Mouse (Mus musculus) embryonic facial prominence, embryonic 13.5 days (tissue): ENCODE data around the gene Glyatl3. TPM values are rescaled to one million over a fixed set of nuclear protein-coding genes. Genes with fewer than 3 reads are reported as not detected.

Experiments
- ATAC-seq: fragments of 200-750 bp; cut with Nextera tagmentation; 2 replicates; pipeline ENCODE4 v1.8.0; 2017; ENCODE audit warnings: low read depth; ENCODE audit not compliant: insufficient number of reproducible peaks, insufficient read depth, low FRiP score, low TSS enrichment
- H3K27ac ChIP-seq: fragments of 300-500 bp; sonication (generic); 2 replicates; pipeline ENCODE4 v1.5.1; 2015; ENCODE audit warnings: moderate library complexity, mild to moderate bottlenecking, inconsistent platforms
- H3K27me3 ChIP-seq: fragments of 300-500 bp; sonication (generic); 2 replicates; pipeline ENCODE4 v1.6.1; 2015; ENCODE audit warnings: mild to moderate bottlenecking, inconsistent platforms
- H3K36me3 ChIP-seq: fragments of 300-500 bp; sonication (generic); 2 replicates; pipeline ENCODE4 v1.6.1; 2015; ENCODE audit warnings: mild to moderate bottlenecking, inconsistent platforms
- H3K4me1 ChIP-seq: fragments of 300-500 bp; sonication (generic); 2 replicates; pipeline ENCODE4 v1.6.1; 2015; ENCODE audit warnings: inconsistent platforms
- H3K4me2 ChIP-seq: fragments of 300-500 bp; sonication (generic); 2 replicates; pipeline ENCODE4 v1.6.1; 2015; ENCODE audit warnings: moderate library complexity, mild to moderate bottlenecking, inconsistent platforms
- H3K4me3 ChIP-seq: fragments of 300-500 bp; sonication (generic); 2 replicates; pipeline ENCODE4 v1.5.1; 2015; ENCODE audit warnings: mild to moderate bottlenecking, inconsistent platforms
- H3K9ac ChIP-seq: fragments of 300-500 bp; sonication (generic); 2 replicates; pipeline ENCODE4 v1.6.1; 2015; ENCODE audit warnings: mild to moderate bottlenecking, inconsistent platforms
- H3K9me3 ChIP-seq: fragments of 300-500 bp; sonication (generic); 2 replicates; pipeline ENCODE4 v1.6.1; 2016; ENCODE audit warnings: inconsistent platforms
- WGBS: fragments of 180-500 bp; shearing (Covaris S2); methylation state at CpG from one replicate; pipeline ENCODE4 v1.1.7; 2015; ENCODE audit warnings: mixed read lengths; 5-methylcytosine and 5-hydroxymethylcytosine counted together
- polyA plus RNA-seq: library from polyadenylated mRNA; unstranded; fragments of >200 nt; fragmentation: Nextera tagmentation; extraction: Ambion mirVana; gene quantifications from 2 replicates; pipeline ENCODE4 v1.2.1, GENCODE M21; 2015

The Glyatl3 gene
- polyA plus RNA-seq, 1 experiment from 2014 or later = 0.21 TPM

- Histone ChIP-seq H3K9me3 (no peaks in the 10 kb centered on the region), H3K36me3 (no peaks in the 10 kb centered on the region), H3K27ac (no peak overlapping the region), H3K4me1 (no peaks in the 10 kb centered on the region), H3K27me3 (no peaks in the 10 kb centered on the region), H3K9ac (no peak overlapping the region), H3K4me3 (no peak overlapping the region), H3K4me2 (no peak overlapping the region)
- ATAC-seq = no peak
- WGBS = 73% methylated on average over 4 of the region's 4 CpGs
Measured at GRCm38 (mm10) chr17:40885155-40885554, 29.0 kb downstream of the Glyatl3 start.

- 87% methylated on average over 6 of the region's 6 CpGs for WGBS
Measured at GRCm38 (mm10) chr17:40882172-40882571, 32.0 kb downstream of the Glyatl3 start.

GRCm38 (mm10) chr17:40879924-40880691 is 34.0 kb downstream of the Glyatl3 start, which contains the start of gene 9130008F23Rik:
9130008F23Rik (minus strand) TSS chr17:40880559.
- no peak within 1 kb of the TSS for H3K27ac ChIP-seq
- peaks cover 15% of the 10 kb centered on the region for H3K4me1 ChIP-seq
- H3K27me3 ChIP-seq = no peaks in the 10 kb centered on the region
- under 1% methylated on average over 40 of the region's 40 CpGs for WGBS
- ATAC-seq = peak; percentile 68; the same call in 1 of the 2 replicates
- H3K4me3 ChIP-seq = peak within 1 kb of the TSS; percentile 65
- no peaks in the 10 kb centered on the region for H3K36me3 ChIP-seq
- peak within 1 kb of the TSS; percentile 77 for H3K9ac ChIP-seq
- no peaks in the 10 kb centered on the region for H3K9me3 ChIP-seq
- H3K4me2 ChIP-seq = peak within 1 kb of the TSS; percentile 89

More at GRCm38 (mm10) chr17:40882172-40882571, 32.0 kb downstream of the Glyatl3 start:
- no peak for ATAC-seq
- Histone ChIP-seq H3K27ac (no peak overlapping the region), H3K9ac (no peak overlapping the region), H3K4me2 (no peak overlapping the region), H3K36me3 (no peaks in the 10 kb centered on the region), H3K4me3 (no peak overlapping the region), H3K27me3 (no peaks in the 10 kb centered on the region), H3K4me1 (peaks cover 15% of the 10 kb centered on the region), H3K9me3 (no peaks in the 10 kb centered on the region)

DNA sequence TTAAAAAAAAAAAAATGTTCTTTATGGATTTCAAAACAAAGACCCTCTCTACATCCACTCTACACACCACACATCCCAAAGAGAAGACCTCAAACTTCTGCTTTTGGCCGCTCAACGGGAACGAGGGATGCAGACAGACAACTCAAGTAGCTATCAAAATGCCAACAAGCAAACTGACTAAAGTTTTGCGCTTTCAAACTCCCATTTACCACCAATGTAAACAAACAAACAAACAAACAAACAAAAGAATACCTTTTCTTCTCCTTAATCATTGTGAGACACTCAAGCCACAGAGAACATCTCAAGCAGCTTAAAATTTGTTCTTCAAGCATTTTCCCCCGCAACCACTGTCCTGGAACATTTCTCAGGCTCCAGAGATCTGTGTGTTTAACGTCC is 34.6 kb downstream of the Glyatl3 start:
- peak overlapping the region; percentile 89 for H3K4me2 ChIP-seq
- H3K9me3 ChIP-seq = no peaks in the 10 kb centered on the region
- 12% methylated on average over 6 of the region's 6 CpGs for WGBS
- no peaks in the 10 kb centered on the region for H3K27me3 ChIP-seq
- peak overlapping the region; percentile 77 for H3K9ac ChIP-seq
- no peaks in the 10 kb centered on the region for H3K36me3 ChIP-seq
- H3K4me1 ChIP-seq = peaks cover 15% of the 10 kb centered on the region
- no peak for ATAC-seq
- no peak overlapping the region for H3K27ac ChIP-seq
- H3K4me3 ChIP-seq = peak overlapping the region; percentile 65

GRCm38 (mm10) chr17:40877741-40878140 is 36.4 kb downstream of the Glyatl3 start:
- Histone ChIP-seq H3K4me1 (peaks cover 15% of the 10 kb centered on the region), H3K27me3 (no peaks in the 10 kb centered on the region), H3K4me3 (no peak overlapping the region), H3K4me2 (peak overlapping the region; percentile 29), H3K36me3 (no peaks in the 10 kb centered on the region), H3K27ac (no peak overlapping the region), H3K9me3 (no peaks in the 10 kb centered on the region), H3K9ac (no peak overlapping the region)
- no peak for ATAC-seq
- 40% methylated on average over 3 of the region's 3 CpGs for whole genome bisulfite sequencing

DNA sequence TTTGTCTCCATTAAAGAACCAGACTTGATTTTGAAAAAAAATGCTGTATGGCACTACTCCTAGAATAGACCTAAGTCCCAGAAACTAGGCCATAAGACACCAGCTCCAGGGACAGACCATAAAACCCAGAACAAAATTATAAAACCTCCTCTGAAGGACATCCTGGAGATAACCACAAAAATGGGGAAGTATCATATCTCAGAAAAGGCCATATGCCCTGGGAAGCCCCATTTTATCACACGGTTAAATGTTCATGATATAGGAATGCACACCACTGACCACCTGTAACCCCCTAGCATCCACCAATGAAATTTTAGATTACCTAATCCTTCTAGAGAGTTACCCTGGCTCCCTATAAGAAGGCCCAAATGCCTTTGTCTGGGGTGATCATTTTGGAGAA is 38.6 kb downstream of the Glyatl3 start:
- no peaks in the 10 kb centered on the region for H3K36me3 ChIP-seq
- WGBS = 90% methylated on average over 1 of the region's 1 CpGs

DNA sequence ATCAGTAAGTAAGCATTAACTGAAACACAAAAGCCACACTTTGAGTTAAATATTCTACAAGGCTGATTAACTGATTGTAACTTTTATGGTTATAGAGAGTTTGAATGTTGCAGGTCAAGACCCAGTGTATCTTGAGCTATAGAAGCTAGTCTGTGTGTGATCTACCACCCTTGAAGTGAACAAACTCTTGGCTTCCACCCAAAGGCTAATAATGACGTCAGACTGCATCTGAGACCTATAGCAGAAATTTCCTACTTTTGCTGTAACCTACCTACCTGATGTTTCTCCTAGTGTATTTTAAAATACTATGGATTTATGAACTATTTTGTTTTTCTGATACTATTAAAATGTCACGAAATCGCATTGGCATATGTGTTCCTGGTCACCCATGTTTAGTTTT is 39.4 kb downstream of the Glyatl3 start:
- no peak overlapping the region for H3K9ac ChIP-seq
- no peak overlapping the region for H3K4me2 ChIP-seq
- ATAC-seq = no peak
- H3K4me3 ChIP-seq = no peak overlapping the region
- no peaks in the 10 kb centered on the region for H3K36me3 ChIP-seq
- WGBS = 79% methylated on average over 3 of the region's 3 CpGs
- H3K27me3 ChIP-seq = no peaks in the 10 kb centered on the region
- H3K4me1 ChIP-seq = peaks cover 13% of the 10 kb centered on the region
- H3K27ac ChIP-seq = no peak overlapping the region
- no peaks in the 10 kb centered on the region for H3K9me3 ChIP-seq

More for the DNA sequence above, 38.6 kb downstream of the Glyatl3 start:
- ATAC-seq = no peak
- H3K27ac ChIP-seq = no peak overlapping the region
- peaks cover 15% of the 10 kb centered on the region for H3K4me1 ChIP-seq
- H3K4me3 ChIP-seq = no peak overlapping the region
- no peaks in the 10 kb centered on the region for H3K9me3 ChIP-seq
- H3K9ac ChIP-seq = no peak overlapping the region
- no peaks in the 10 kb centered on the region for H3K27me3 ChIP-seq
- H3K4me2 ChIP-seq = no peak overlapping the region

GRCm38 (mm10) chr17:40873582-40874011 is 40.6 kb downstream of the Glyatl3 start:
- H3K36me3 ChIP-seq = no peaks in the 10 kb centered on the region
- WGBS = 44% methylated on average over 2 of the region's 2 CpGs
- peaks cover 11% of the 10 kb centered on the region for H3K4me1 ChIP-seq
- no peak for ATAC-seq
- H3K9me3 ChIP-seq = no peaks in the 10 kb centered on the region
- no peak overlapping the region for H3K4me3 ChIP-seq
- H3K27me3 ChIP-seq = no peaks in the 10 kb centered on the region
- no peak overlapping the region for H3K27ac ChIP-seq
- no peak overlapping the region for H3K9ac ChIP-seq
- no peak overlapping the region for H3K4me2 ChIP-seq

GRCm38 (mm10) chr17:40872626-40873025 is 41.5 kb downstream of the Glyatl3 start:
- no peak for ATAC-seq
- H3K4me1 ChIP-seq = peaks cover 4% of the 10 kb centered on the region
- 90% methylated on average over 6 of the region's 6 CpGs for WGBS
- no peaks in the 10 kb centered on the region for H3K27me3 ChIP-seq
- H3K36me3 ChIP-seq = no peaks in the 10 kb centered on the region
- H3K27ac ChIP-seq = no peak overlapping the region
- H3K4me3 ChIP-seq = no peak overlapping the region
- H3K4me2 ChIP-seq = no peak overlapping the region
- no peak overlapping the region for H3K9ac ChIP-seq
- no peaks in the 10 kb centered on the region for H3K9me3 ChIP-seq

DNA sequence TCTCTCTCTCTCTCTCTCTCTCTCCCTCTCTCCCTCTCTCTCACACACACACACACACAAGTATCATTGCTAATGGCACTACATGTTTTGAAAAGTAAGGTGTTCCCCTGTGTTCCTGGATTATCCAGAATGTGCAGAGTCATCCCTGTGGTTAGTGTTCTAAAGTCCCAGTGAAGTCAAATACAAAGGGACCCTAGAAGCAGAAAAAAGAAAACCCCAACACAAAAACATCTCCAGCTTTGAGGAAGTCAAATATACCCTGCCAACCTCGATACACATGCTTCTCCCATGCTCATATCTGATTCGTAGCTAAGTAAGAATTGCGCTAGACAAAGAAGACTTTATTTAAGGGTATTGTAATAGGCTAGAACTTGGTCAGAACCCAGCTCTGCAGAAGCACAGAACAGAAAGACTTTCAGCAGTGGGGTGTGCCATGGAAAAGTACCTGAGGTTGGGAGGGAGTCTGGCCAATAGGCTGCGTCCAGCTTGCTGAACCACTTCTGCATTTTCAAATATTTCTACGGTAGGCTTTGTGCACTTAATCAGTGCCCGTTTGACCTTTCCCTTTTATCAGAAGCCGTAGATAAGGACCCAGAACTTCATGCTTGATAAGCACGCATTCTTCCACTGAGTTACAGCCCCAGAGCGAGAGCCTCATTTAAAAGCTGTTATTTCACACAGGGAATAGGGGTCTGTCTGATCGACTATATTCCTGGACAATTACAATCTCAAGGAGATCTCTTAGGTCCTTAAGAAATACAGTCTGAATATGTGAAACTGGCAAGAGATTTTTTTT is 45.0 kb downstream of the Glyatl3 start:
- Histone ChIP-seq H3K4me2 (no peak overlapping the region), H3K27me3 (no peaks in the 10 kb centered on the region), H3K9ac (no peak overlapping the region), H3K4me3 (no peak overlapping the region), H3K36me3 (no peaks in the 10 kb centered on the region), H3K4me1 (no peaks in the 10 kb centered on the region), H3K9me3 (no peaks in the 10 kb centered on the region), H3K27ac (no peak overlapping the region)
- no peak for ATAC-seq
- WGBS = 78% methylated on average over 10 of the region's 10 CpGs

DNA sequence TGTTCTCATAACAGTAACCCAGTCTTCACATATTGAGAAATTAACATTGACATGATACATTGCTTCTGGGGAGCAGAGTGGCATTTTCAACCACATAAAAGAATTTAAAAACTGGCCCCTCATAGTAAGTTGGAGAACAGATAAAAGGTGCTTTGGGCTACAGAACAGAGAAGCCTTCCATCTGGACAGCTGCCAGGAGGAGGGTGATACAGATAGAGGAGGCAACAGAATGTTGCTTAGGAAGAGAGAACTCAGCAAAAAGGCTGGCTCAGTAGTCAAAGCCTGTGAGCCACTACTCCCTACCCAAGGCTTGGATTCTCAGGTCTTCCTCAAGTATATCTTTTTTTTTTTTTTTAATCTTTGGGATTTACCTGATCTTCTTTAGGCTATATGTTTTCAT is 59.1 kb downstream of the Glyatl3 start:
- no peak overlapping the region for H3K4me3 ChIP-seq
- no peaks in the 10 kb centered on the region for H3K4me1 ChIP-seq
- no peak overlapping the region for H3K27ac ChIP-seq
- no peak overlapping the region for H3K4me2 ChIP-seq
- no peaks in the 10 kb centered on the region for H3K36me3 ChIP-seq
- no peak overlapping the region for H3K9ac ChIP-seq
- no peaks in the 10 kb centered on the region for H3K27me3 ChIP-seq
- no peaks in the 10 kb centered on the region for H3K9me3 ChIP-seq
- ATAC-seq = no peak
